Mouse (Mus musculus) intestine, postnatal 0 days (tissue): ENCODE measurements at regions not wholly inside any gene's neighbourhood (a gene's known extent, or its start where the extent isn't known, plus 50 kb on each side); places are given as distances from the start of the nearest gene placed in this dataset.
"Not testable (repeated sequence)": the region's sequence is repeated elsewhere in the genome, so short reads cannot be mapped to it uniquely, and the experiment has no call there.

Experiments used
- ATAC-seq: fragments of 200-750 bp; cut with Nextera tagmentation; 2 replicates; pipeline ENCODE4 v1.8.0; 2017; ENCODE audit warnings: mild to moderate bottlenecking, moderate TSS enrichment, moderate library complexity
- H3K27ac ChIP-seq: fragments of 300-500 bp; sonication (generic); 2 replicates; pipeline ENCODE4 v1.5.1; 2014; ENCODE audit warnings: mild to moderate bottlenecking, low read depth, low read length, moderate library complexity
- H3K27me3 ChIP-seq: fragments of 300-500 bp; sonication (generic); replicated peaks from 2 replicates; pipeline ENCODE4 v1.6.1; 2014; ENCODE audit warnings: low read length, mixed read lengths; ENCODE audit not compliant: control insufficient read depth, insufficient read depth
- H3K36me3 ChIP-seq: fragments of 300-500 bp; sonication (generic); 2 replicates; pipeline ENCODE4 v1.6.1; 2014; ENCODE audit warnings: mild to moderate bottlenecking, moderate library complexity; ENCODE audit not compliant: control insufficient read depth, insufficient read depth
- H3K4me1 ChIP-seq: fragments of 300-500 bp; sonication (generic); replicated peaks from 2 replicates; pipeline ENCODE4 v1.6.1; 2014; ENCODE audit warnings: antibody characterized with exemption, low read length, mixed read lengths; ENCODE audit not compliant: control insufficient read depth, insufficient read depth
- H3K4me2 ChIP-seq: fragments of 300-500 bp; sonication (generic); replicated peaks from 2 replicates; pipeline ENCODE4 v1.6.1; 2014; ENCODE audit warnings: low read depth, mild to moderate bottlenecking, moderate library complexity
- H3K4me3 ChIP-seq: fragments of 300-500 bp; sonication (generic); 2 replicates; pipeline ENCODE4 v1.5.1; 2014; ENCODE audit warnings: low read depth, low read length
- H3K9ac ChIP-seq: fragments of 300-500 bp; sonication (generic); 2 replicates; pipeline ENCODE4 v1.6.1; 2014; ENCODE audit warnings: mild to moderate bottlenecking, low read depth, low read length
- H3K9me3 ChIP-seq: fragments of 300-500 bp; sonication (generic); 2 replicates; pipeline ENCODE4 v1.6.1; 2016; ENCODE audit warnings: mixed run types; ENCODE audit not compliant: control insufficient read depth
- CTCF ChIP-seq: sonication (generic); IDR thresholded peaks from 2 replicates; pipeline ENCODE4 v1.5.1; 2016; ENCODE audit warnings: low read depth, mild to moderate bottlenecking, control low read depth, antibody characterized with exemption, moderate library complexity
- WGBS: fragments of 180-500 bp; shearing (Covaris S2); extraction: QIAGEN DNeasy Blood & Tissue Kit; methylation state at CpG from one replicate; pipeline ENCODE4 v1.1.7; 2014; 5-methylcytosine and 5-hydroxymethylcytosine counted together

- Histone ChIP-seq H3K4me1 (no peaks in the 10 kb centered on the region), H3K27ac (no peak overlapping the region), H3K9me3 (no peaks in the 10 kb centered on the region), H3K36me3 (no peaks in the 10 kb centered on the region), H3K4me2 (no peak overlapping the region), H3K27me3 (no peaks in the 10 kb centered on the region), H3K4me3 (no peak overlapping the region), H3K9ac (no peak overlapping the region)
- no peak for ATAC-seq
- 73% methylated on average over 2 of the region's 2 CpGs for WGBS
- TF ChIP-seq CTCF, result no peak
Measured at GRCm38 (mm10) chr9:11939851-11940560, 1035.4 kb upstream of the Cntn5 start.

- TF ChIP-seq CTCF, result no peak
- 68% methylated on average over 4 of the region's 4 CpGs for WGBS
- Histone ChIP-seq H3K4me1 (no peaks in the 10 kb centered on the region), H3K27ac (no peak overlapping the region), H3K9ac (no peak overlapping the region), H3K27me3 (no peaks in the 10 kb centered on the region), H3K4me3 (no peak overlapping the region), H3K4me2 (no peak overlapping the region), H3K9me3 (no peaks in the 10 kb centered on the region), H3K36me3 (no peaks in the 10 kb centered on the region)
- ATAC-seq, result no peak
Measured at GRCm38 (mm10) chr9:11925501-11925900, 1020.9 kb upstream of the Cntn5 start.

- H3K9me3 ChIP-seq, H3K36me3 ChIP-seq, H3K27me3 ChIP-seq, H3K27ac ChIP-seq, H3K4me3 ChIP-seq, ATAC-seq, H3K4me1 ChIP-seq, H3K4me2 ChIP-seq, H3K9ac ChIP-seq: not testable (repeated sequence)
- 79% methylated on average over 3 of the region's 3 CpGs for WGBS
Measured at GRCm38 (mm10) chr9:11923591-11924355, 1019.2 kb upstream of the Cntn5 start.

- no peaks in the 10 kb centered on the region for H3K9me3 ChIP-seq
- TF ChIP-seq CTCF, result no peak
- no peaks in the 10 kb centered on the region for H3K27me3 ChIP-seq
- no peak overlapping the region for H3K27ac ChIP-seq
- no peak overlapping the region for H3K4me2 ChIP-seq
- no peaks in the 10 kb centered on the region for H3K36me3 ChIP-seq
- no peak for ATAC-seq
- H3K4me1 ChIP-seq, result no peaks in the 10 kb centered on the region
- WGBS, result 57% methylated on average over 3 of the region's 3 CpGs
- no peak overlapping the region for H3K9ac ChIP-seq
- no peak overlapping the region for H3K4me3 ChIP-seq
Measured at GRCm38 (mm10) chr9:11920251-11920650, 1015.7 kb upstream of the Cntn5 start.

GRCm38 (mm10) chr9:11898232-11898631 lies 993.7 kb upstream of the Cntn5 start:
- Histone ChIP-seq H3K4me1 (no peaks in the 10 kb centered on the region), H3K4me2 (no peak overlapping the region), H3K9me3 (no peaks in the 10 kb centered on the region), H3K9ac (no peak overlapping the region), H3K27me3 (no peaks in the 10 kb centered on the region), H3K4me3 (no peak overlapping the region), H3K36me3 (no peaks in the 10 kb centered on the region), H3K27ac (no peak overlapping the region)
- no peak for TF ChIP-seq CTCF
- WGBS, result 71% methylated on average over 1 of the region's 1 CpGs
- no peak for ATAC-seq

GRCm38 (mm10) chr9:11885784-11886183 lies 981.2 kb upstream of the Cntn5 start:
- no peak overlapping the region for H3K4me2 ChIP-seq
- no peaks in the 10 kb centered on the region for H3K36me3 ChIP-seq
- H3K9me3 ChIP-seq, result no peaks in the 10 kb centered on the region
- 67% methylated on average over 1 of the region's 1 CpGs for WGBS
- H3K27ac ChIP-seq, result no peak overlapping the region
- no peak overlapping the region for H3K4me3 ChIP-seq
- no peaks in the 10 kb centered on the region for H3K4me1 ChIP-seq
- no peaks in the 10 kb centered on the region for H3K27me3 ChIP-seq
- H3K9ac ChIP-seq, result no peak overlapping the region
- TF ChIP-seq CTCF, result no peak
- ATAC-seq, result no peak
